Mouse (Mus musculus) liver, embryonic 13.5 days (tissue): ENCODE results near the gene Hao2. TPM values are rescaled to one million over a fixed set of nuclear protein-coding genes. Genes with fewer than 3 reads are reported as not detected.

Experiments used
- ATAC-seq: fragments of 200-750 bp; cut with Nextera tagmentation; 2 replicates; pipeline ENCODE4 v1.8.0; 2017; ENCODE audit warnings: low read depth, mild to moderate bottlenecking, moderate number of reproducible peaks, moderate library complexity
- DNase-seq: peaks from one replicate; pipeline ENCODE4 v3.0.0; 2022
- H3K27ac ChIP-seq: fragments of 300-500 bp; sonication (generic); 2 replicates; pipeline ENCODE4 v1.5.1; 2015; ENCODE audit warnings: moderate library complexity, mild to moderate bottlenecking, inconsistent platforms
- H3K27me3 ChIP-seq: fragments of 300-500 bp; sonication (generic); 2 replicates; pipeline ENCODE4 v1.6.1; 2015; ENCODE audit warnings: mild to moderate bottlenecking, inconsistent platforms
- H3K36me3 ChIP-seq: fragments of 300-500 bp; sonication (generic); 2 replicates; pipeline ENCODE4 v1.6.1; 2015; ENCODE audit warnings: mild to moderate bottlenecking, inconsistent platforms
- H3K4me1 ChIP-seq: fragments of 300-500 bp; sonication (generic); replicated peaks from 2 replicates; pipeline ENCODE4 v1.6.1; 2015; ENCODE audit warnings: inconsistent platforms
- H3K4me2 ChIP-seq: fragments of 300-500 bp; sonication (generic); 2 replicates; pipeline ENCODE4 v1.6.1; 2015; ENCODE audit warnings: inconsistent platforms, mild to moderate bottlenecking, moderate library complexity
- H3K4me3 ChIP-seq: fragments of 300-500 bp; sonication (generic); replicated peaks from 2 replicates; pipeline ENCODE4 v1.5.1; 2015; ENCODE audit warnings: mild to moderate bottlenecking, inconsistent platforms
- H3K9ac ChIP-seq: fragments of 300-500 bp; sonication (generic); 2 replicates; pipeline ENCODE4 v1.6.1; 2015; ENCODE audit warnings: mild to moderate bottlenecking, inconsistent platforms
- H3K9me3 ChIP-seq: fragments of 300-500 bp; sonication (generic); replicated peaks from 2 replicates; pipeline ENCODE4 v1.6.1; 2016; ENCODE audit warnings: inconsistent platforms
- WGBS: fragments of 180-500 bp; shearing (Covaris S2); methylation state at CpG from one replicate; pipeline ENCODE4 v1.1.7; 2015; ENCODE audit not compliant: insufficient replicate concordance; 5-methylcytosine and 5-hydroxymethylcytosine counted together
- polyA plus RNA-seq: library from polyadenylated mRNA; unstranded; fragments of >200 nt; fragmentation: Nextera tagmentation; extraction: Ambion mirVana; gene quantifications from 2 replicates; pipeline ENCODE4 v1.2.1, GENCODE M21; 2015

The Hao2 gene
- 2.5 and 2.7 TPM in 2 replicates for polyA plus RNA-seq

- ATAC-seq: no peak
Measured at GRCm38 (mm10) chr3:98893057-98893772, at the start of gene Hao2. Gene Hao2 (minus strand): TSS chr3:98893239.

GRCm38 (mm10) chr3:98941601-98942000, 48.6 kb upstream of the Hao2 start:
- no peaks in the 10 kb centered on the region for H3K9me3 ChIP-seq
- H3K4me1 ChIP-seq: 0 out of 2 replicates have a peak, but pooled peaks cover 4% of the 10 kb centered on the region
- WGBS: 25% methylated on average over 10 of the region's 10 CpGs
- H3K36me3 ChIP-seq: no peaks in the 10 kb centered on the region
- no peak for DNase-seq
- H3K27ac ChIP-seq: no peak overlapping the region
- 0 out of 2 replicates have a peak, but pooled peaks cover 5% of the 10 kb centered on the region for H3K27me3 ChIP-seq
- H3K4me2 ChIP-seq: peak overlapping the region; percentile 54
- no peak overlapping the region for H3K9ac ChIP-seq
- H3K4me3 ChIP-seq: peak overlapping the region; percentile 19; the same call in 1 of the 2 replicates
- no peak for ATAC-seq

More at GRCm38 (mm10) chr3:98893057-98893772, at the start of gene Hao2:
- WGBS: 62% methylated on average over 3 of the region's 3 CpGs
- Histone ChIP-seq H3K36me3 (no peaks in the 10 kb centered on the region), H3K9ac (no peak within 1 kb of the TSS), H3K4me3 (no peak within 1 kb of the TSS), H3K27me3 (no peaks in the 10 kb centered on the region), H3K9me3 (no peaks in the 10 kb centered on the region), H3K27ac (no peak within 1 kb of the TSS), H3K4me1 (no peaks in the 10 kb centered on the region), H3K4me2 (no peak within 1 kb of the TSS)
- no peak for DNase-seq

- no peak overlapping the region for H3K9ac ChIP-seq
- no peaks in the 10 kb centered on the region for H3K36me3 ChIP-seq
- H3K9me3 ChIP-seq: no peaks in the 10 kb centered on the region
- ATAC-seq: no peak
- peak overlapping the region; percentile 54 for H3K4me2 ChIP-seq
- peak overlapping the region; percentile 19; the same call in 1 of the 2 replicates for H3K4me3 ChIP-seq
- H3K27ac ChIP-seq: no peak overlapping the region
- WGBS: 6% methylated on average over 24 of the region's 24 CpGs
- H3K27me3 ChIP-seq: 0 out of 2 replicates have a peak, but pooled peaks cover 5% of the 10 kb centered on the region
- H3K4me1 ChIP-seq: 0 out of 2 replicates have a peak, but pooled peaks cover 4% of the 10 kb centered on the region
- DNase-seq: no peak
Measured at GRCm38 (mm10) chr3:98941066-98941551, 48.1 kb upstream of the Hao2 start.

- no peak overlapping the region for H3K4me2 ChIP-seq
- 61% methylated on average over 4 of the region's 4 CpGs for WGBS
Measured at GRCm38 (mm10) chr3:98940225-98940624, 47.2 kb upstream of the Hao2 start.

GRCm38 (mm10) chr3:98936446-98936845, 43.4 kb upstream of the Hao2 start:
- no peak overlapping the region for H3K4me3 ChIP-seq
- H3K9me3 ChIP-seq: no peaks in the 10 kb centered on the region
- ATAC-seq (no peak), DNase-seq (no peak)
- H3K27ac ChIP-seq: no peak overlapping the region
- H3K4me1 ChIP-seq: 0 out of 2 replicates have a peak, but pooled peaks cover 3% of the 10 kb centered on the region
- H3K36me3 ChIP-seq: no peaks in the 10 kb centered on the region
- H3K27me3 ChIP-seq: 0 out of 2 replicates have a peak, but pooled peaks cover under 1% of the 10 kb centered on the region
- H3K4me2 ChIP-seq: no peak overlapping the region
- no peak overlapping the region for H3K9ac ChIP-seq
- WGBS: 71% methylated on average over 3 of the region's 3 CpGs

More at GRCm38 (mm10) chr3:98940225-98940624, 47.2 kb upstream of the Hao2 start:
- no peak for DNase-seq
- Histone ChIP-seq H3K9ac (no peak overlapping the region), H3K27me3 (0 out of 2 replicates have a peak, but pooled peaks cover 5% of the 10 kb centered on the region), H3K4me3 (no peak overlapping the region), H3K9me3 (no peaks in the 10 kb centered on the region), H3K4me1 (0 out of 2 replicates have a peak, but pooled peaks cover 4% of the 10 kb centered on the region), H3K36me3 (no peaks in the 10 kb centered on the region), H3K27ac (no peak overlapping the region)
- ATAC-seq: no peak

- DNase-seq (no peak), ATAC-seq (no peak)
- Histone ChIP-seq H3K27me3 (no peaks in the 10 kb centered on the region), H3K4me1 (no peaks in the 10 kb centered on the region), H3K36me3 (no peaks in the 10 kb centered on the region), H3K27ac (no peak overlapping the region), H3K9me3 (no peaks in the 10 kb centered on the region), H3K9ac (no peak overlapping the region), H3K4me2 (no peak overlapping the region), H3K4me3 (no peak overlapping the region)
- WGBS: 73% methylated on average over 7 of the region's 7 CpGs
Measured at GRCm38 (mm10) chr3:98934601-98935000, 41.6 kb upstream of the Hao2 start.

GRCm38 (mm10) chr3:98934041-98934440, 41.0 kb upstream of the Hao2 start:
- Histone ChIP-seq H3K27ac (no peak overlapping the region), H3K4me3 (no peak overlapping the region), H3K27me3 (no peaks in the 10 kb centered on the region), H3K4me1 (no peaks in the 10 kb centered on the region), H3K36me3 (no peaks in the 10 kb centered on the region), H3K9me3 (no peaks in the 10 kb centered on the region), H3K9ac (no peak overlapping the region), H3K4me2 (no peak overlapping the region)
- 68% methylated on average over 1 of the region's 1 CpGs for WGBS
- ATAC-seq (no peak), DNase-seq (no peak)

- no peak for ATAC-seq
- no peak overlapping the region for H3K4me2 ChIP-seq
- H3K9ac ChIP-seq: no peak overlapping the region
- no peaks in the 10 kb centered on the region for H3K4me1 ChIP-seq
- H3K27ac ChIP-seq: no peak overlapping the region
- H3K36me3 ChIP-seq: no peaks in the 10 kb centered on the region
- H3K9me3 ChIP-seq: no peaks in the 10 kb centered on the region
- DNase-seq: no peak
- H3K27me3 ChIP-seq: no peaks in the 10 kb centered on the region
- H3K4me3 ChIP-seq: no peak overlapping the region
Measured at GRCm38 (mm10) chr3:98932421-98932820, 39.4 kb upstream of the Hao2 start.

- no peaks in the 10 kb centered on the region for H3K9me3 ChIP-seq
- 33% methylated on average over 1 of the region's 1 CpGs for WGBS
Measured at GRCm38 (mm10) chr3:98931836-98932235, 38.8 kb upstream of the Hao2 start.

GRCm38 (mm10) chr3:98920417-98920816, 27.4 kb upstream of the Hao2 start:
- Histone ChIP-seq H3K9ac (no peak overlapping the region), H3K9me3 (no peaks in the 10 kb centered on the region), H3K4me1 (peaks cover 5% of the 10 kb centered on the region; the same call in 1 of the 2 replicates), H3K4me3 (no peak overlapping the region), H3K27ac (no peak overlapping the region), H3K36me3 (no peaks in the 10 kb centered on the region), H3K27me3 (no peaks in the 10 kb centered on the region), H3K4me2 (no peak overlapping the region)
- no peak for DNase-seq
- ATAC-seq: no peak
- WGBS: 49% methylated on average over 3 of the region's 3 CpGs

More at GRCm38 (mm10) chr3:98931836-98932235, 38.8 kb upstream of the Hao2 start:
- Histone ChIP-seq H3K27me3 (no peaks in the 10 kb centered on the region), H3K4me1 (no peaks in the 10 kb centered on the region), H3K4me3 (no peak overlapping the region), H3K36me3 (no peaks in the 10 kb centered on the region), H3K27ac (no peak overlapping the region), H3K4me2 (no peak overlapping the region), H3K9ac (no peak overlapping the region)
- DNase-seq (no peak), ATAC-seq (no peak)

GRCm38 (mm10) chr3:98917260-98917659, 24.2 kb upstream of the Hao2 start:
- Histone ChIP-seq H3K4me1 (peaks cover 5% of the 10 kb centered on the region; the same call in 1 of the 2 replicates), H3K9me3 (no peaks in the 10 kb centered on the region), H3K4me3 (no peak overlapping the region), H3K36me3 (no peaks in the 10 kb centered on the region), H3K27me3 (no peaks in the 10 kb centered on the region), H3K27ac (no peak overlapping the region), H3K9ac (no peak overlapping the region), H3K4me2 (no peak overlapping the region)
- DNase-seq (no peak), ATAC-seq (no peak)
- WGBS: no CpG with 5 or more reads among the region's 1 CpGs
